Mouse (Mus musculus) liver, embryonic 13.5 days (tissue): ENCODE results near the gene Dlst. TPM values are rescaled to one million over a fixed set of nuclear protein-coding genes. Genes with fewer than 3 reads are reported as not detected.

Experiments used
- ATAC-seq: fragments of 200-750 bp; cut with Nextera tagmentation; 2 replicates; pipeline ENCODE4 v1.8.0; 2017; ENCODE audit warnings: low read depth, mild to moderate bottlenecking, moderate number of reproducible peaks, moderate library complexity
- DNase-seq: peaks from one replicate; pipeline ENCODE4 v3.0.0; 2022
- H3K27ac ChIP-seq: fragments of 300-500 bp; sonication (generic); 2 replicates; pipeline ENCODE4 v1.5.1; 2015; ENCODE audit warnings: moderate library complexity, mild to moderate bottlenecking, inconsistent platforms
- H3K27me3 ChIP-seq: fragments of 300-500 bp; sonication (generic); 2 replicates; pipeline ENCODE4 v1.6.1; 2015; ENCODE audit warnings: mild to moderate bottlenecking, inconsistent platforms
- H3K36me3 ChIP-seq: fragments of 300-500 bp; sonication (generic); 2 replicates; pipeline ENCODE4 v1.6.1; 2015; ENCODE audit warnings: mild to moderate bottlenecking, inconsistent platforms
- H3K4me1 ChIP-seq: fragments of 300-500 bp; sonication (generic); replicated peaks from 2 replicates; pipeline ENCODE4 v1.6.1; 2015; ENCODE audit warnings: inconsistent platforms
- H3K4me2 ChIP-seq: fragments of 300-500 bp; sonication (generic); 2 replicates; pipeline ENCODE4 v1.6.1; 2015; ENCODE audit warnings: inconsistent platforms, mild to moderate bottlenecking, moderate library complexity
- H3K4me3 ChIP-seq: fragments of 300-500 bp; sonication (generic); replicated peaks from 2 replicates; pipeline ENCODE4 v1.5.1; 2015; ENCODE audit warnings: mild to moderate bottlenecking, inconsistent platforms
- H3K9ac ChIP-seq: fragments of 300-500 bp; sonication (generic); 2 replicates; pipeline ENCODE4 v1.6.1; 2015; ENCODE audit warnings: mild to moderate bottlenecking, inconsistent platforms
- H3K9me3 ChIP-seq: fragments of 300-500 bp; sonication (generic); replicated peaks from 2 replicates; pipeline ENCODE4 v1.6.1; 2016; ENCODE audit warnings: inconsistent platforms
- WGBS: fragments of 180-500 bp; shearing (Covaris S2); methylation state at CpG from one replicate; pipeline ENCODE4 v1.1.7; 2015; ENCODE audit not compliant: insufficient replicate concordance; 5-methylcytosine and 5-hydroxymethylcytosine counted together
- polyA plus RNA-seq: library from polyadenylated mRNA; unstranded; fragments of >200 nt; fragmentation: Nextera tagmentation; extraction: Ambion mirVana; gene quantifications from 2 replicates; pipeline ENCODE4 v1.2.1, GENCODE M21; 2015

Dlst gene
- polyA plus RNA-seq, 1 experiment from 2014 or later: 80.7 TPM

- Histone ChIP-seq H3K36me3 (no peaks in the 10 kb centered on the region), H3K4me2 (no peak overlapping the region), H3K4me3 (no peak overlapping the region), H3K9ac (no peak overlapping the region), H3K27me3 (peaks cover 48% of the 10 kb centered on the region), H3K4me1 (peaks cover 4% of the 10 kb centered on the region), H3K27ac (no peak overlapping the region), H3K9me3 (no peaks in the 10 kb centered on the region)
- DNase-seq (no peak), ATAC-seq (no peak)
- whole genome bisulfite sequencing: 31% methylated on average over 8 of the region's 8 CpGs
Observed at GRCm38 (mm10) chr12:85182345-85182643, 71.7 kb downstream of the Dlst start.

GRCm38 (mm10) chr12:85182898-85183297 lies 72.3 kb downstream of the Dlst start:
- H3K36me3 ChIP-seq: no peaks in the 10 kb centered on the region
- WGBS: 50% methylated on average over 5 of the region's 5 CpGs
- no peak for ATAC-seq
- H3K4me2 ChIP-seq: no peak overlapping the region
- H3K27me3 ChIP-seq: peaks cover 43% of the 10 kb centered on the region
- H3K9me3 ChIP-seq: no peaks in the 10 kb centered on the region
- no peak overlapping the region for H3K4me3 ChIP-seq
- H3K4me1 ChIP-seq: no peaks in the 10 kb centered on the region
- H3K9ac ChIP-seq: no peak overlapping the region
- no peak overlapping the region for H3K27ac ChIP-seq
- DNase-seq: no peak

GRCm38 (mm10) chr12:85184118-85184517 lies 73.5 kb downstream of the Dlst start:
- Histone ChIP-seq H3K4me2 (no peak overlapping the region), H3K4me3 (no peak overlapping the region), H3K4me1 (no peaks in the 10 kb centered on the region), H3K36me3 (no peaks in the 10 kb centered on the region), H3K27me3 (peaks cover 36% of the 10 kb centered on the region), H3K9ac (no peak overlapping the region), H3K9me3 (no peaks in the 10 kb centered on the region), H3K27ac (no peak overlapping the region)
- ATAC-seq (no peak), DNase-seq (no peak)
- WGBS: 51% methylated on average over 5 of the region's 5 CpGs

Other genes starting within 250 kb of the Dlst start
- gene Ltbp2, start 234.3 kb upstream of the Dlst start, polyA plus RNA-seq: 0.10 and 0.15 TPM in 2 replicates
- 132 and 134 TPM in 2 replicates for gene Fcf1, start 139.9 kb upstream of the Dlst start, polyA plus RNA-seq
- 13.3 and 16.9 TPM in 2 replicates for gene Arel1, start 139.9 kb upstream of the Dlst start, polyA plus RNA-seq
- 9.2 TPM in 2 replicates for gene Ylpm1, start 114.5 kb upstream of the Dlst start, polyA plus RNA-seq
- gene Prox2, start 74 bp upstream of the Dlst start, polyA plus RNA-seq: 3.0 and 3.1 TPM in 2 replicates
- gene Rps6kl1, start 40.4 kb downstream of the Dlst start, polyA plus RNA-seq: 0.73 and 0.74 TPM in 2 replicates
- 0.50 and 0.60 TPM in 2 replicates for gene Pgf, start 67.0 kb downstream of the Dlst start, polyA plus RNA-seq
- gene Eif2b2, start 108.6 kb downstream of the Dlst start, polyA plus RNA-seq: 49.4 and 49.9 TPM in 2 replicates
- gene Mlh3, start 159.8 kb downstream of the Dlst start, polyA plus RNA-seq: 2.8 and 3.0 TPM in 2 replicates
- 66.3 and 71.4 TPM in 2 replicates for gene Acyp1, start 177.6 kb downstream of the Dlst start, polyA plus RNA-seq
- gene Zc2hc1c, start 177.8 kb downstream of the Dlst start, polyA plus RNA-seq: 0.12 and 0.14 TPM in 2 replicates
- gene Nek9, start 228.5 kb downstream of the Dlst start, polyA plus RNA-seq: 5.0 and 6.1 TPM in 2 replicates